Mouse (Mus musculus) embryonic facial prominence, embryonic 12.5 days (tissue): ENCODE measurements at regions not wholly inside any gene's neighbourhood (a gene's known extent, or its start where the extent isn't known, plus 50 kb on each side); places are given as distances from the start of the nearest gene placed in this dataset.
A peak's percentile ranks its signal among the peaks of the same experiment; 100 is the strongest.

Experiments used
- ATAC-seq: fragments of 200-750 bp; cut with Nextera tagmentation; 2 replicates; pipeline ENCODE4 v1.8.0; 2017; ENCODE audit not compliant: insufficient number of reproducible peaks, insufficient read depth, low FRiP score, low TSS enrichment
- H3K27ac ChIP-seq: fragments of 300-500 bp; sonication (generic); 2 replicates; pipeline ENCODE4 v1.5.1; 2016; ENCODE audit warnings: mild to moderate bottlenecking
- H3K27me3 ChIP-seq: fragments of 300-500 bp; sonication (generic); 2 replicates; pipeline ENCODE4 v1.6.1; 2016; ENCODE audit warnings: mild to moderate bottlenecking, moderate library complexity
- H3K36me3 ChIP-seq: fragments of 300-500 bp; sonication (generic); 2 replicates; pipeline ENCODE4 v1.6.1; 2016; ENCODE audit warnings: mild to moderate bottlenecking
- H3K4me1 ChIP-seq: fragments of 300-500 bp; sonication (generic); 2 replicates; pipeline ENCODE4 v1.6.1; 2016
- H3K4me2 ChIP-seq: fragments of 300-500 bp; sonication (generic); replicated peaks from 2 replicates; pipeline ENCODE4 v1.6.1; 2016; ENCODE audit warnings: mild to moderate bottlenecking, moderate library complexity
- H3K4me3 ChIP-seq: fragments of 300-500 bp; sonication (generic); 2 replicates; pipeline ENCODE4 v1.5.1; 2016; ENCODE audit warnings: mild to moderate bottlenecking
- H3K9ac ChIP-seq: fragments of 300-500 bp; sonication (generic); 2 replicates; pipeline ENCODE4 v1.6.1; 2016; ENCODE audit warnings: mild to moderate bottlenecking, moderate library complexity
- H3K9me3 ChIP-seq: fragments of 300-500 bp; sonication (generic); 2 replicates; pipeline ENCODE4 v1.6.1; 2016; ENCODE audit warnings: mild to moderate bottlenecking, moderate library complexity
- WGBS: fragments of 180-500 bp; shearing (Covaris S2); methylation state at CpG from one replicate; pipeline ENCODE4 v1.1.7; 2016; 5-methylcytosine and 5-hydroxymethylcytosine counted together

GRCm38 (mm10) chr13:56021716-56022115 lies 114.4 kb downstream of the H2afy start:
- Histone ChIP-seq H3K4me3 (no peak overlapping the region), H3K27ac (no peak overlapping the region), H3K9ac (no peak overlapping the region), H3K4me1 (peaks cover 9% of the 10 kb centered on the region; the same call in 1 of the 2 replicates), H3K9me3 (no peaks in the 10 kb centered on the region), H3K27me3 (no peaks in the 10 kb centered on the region), H3K36me3 (no peaks in the 10 kb centered on the region), H3K4me2 (no peak overlapping the region)
- 80% methylated on average over 3 of the region's 3 CpGs for whole genome bisulfite sequencing
- no peak for ATAC-seq

GRCm38 (mm10) chr13:56014006-56014405 lies 122.2 kb downstream of the H2afy start:
- H3K36me3 ChIP-seq, result no peaks in the 10 kb centered on the region
- no peak overlapping the region for H3K27ac ChIP-seq
- H3K4me2 ChIP-seq, result no peak overlapping the region
- H3K4me3 ChIP-seq, result no peak overlapping the region
- ATAC-seq, result no peak
- no peak overlapping the region for H3K9ac ChIP-seq
- peaks cover 13% of the 10 kb centered on the region for H3K4me1 ChIP-seq
- H3K9me3 ChIP-seq, result no peaks in the 10 kb centered on the region
- no peaks in the 10 kb centered on the region for H3K27me3 ChIP-seq

- Histone ChIP-seq H3K4me1 (peaks cover 13% of the 10 kb centered on the region), H3K27ac (peak overlapping the region; percentile 7; the same call in 1 of the 2 replicates), H3K4me3 (no peak overlapping the region), H3K9me3 (no peaks in the 10 kb centered on the region), H3K9ac (no peak overlapping the region), H3K36me3 (no peaks in the 10 kb centered on the region), H3K4me2 (no peak overlapping the region), H3K27me3 (no peaks in the 10 kb centered on the region)
- WGBS, result 40% methylated on average over 6 of the region's 6 CpGs
- ATAC-seq, result no peak
Observed at GRCm38 (mm10) chr13:56010416-56010815, 125.7 kb downstream of the H2afy start.

GRCm38 (mm10) chr13:56006827-56007226 lies 129.3 kb downstream of the H2afy start:
- 87% methylated on average over 2 of the region's 2 CpGs for WGBS
- no peaks in the 10 kb centered on the region for H3K9me3 ChIP-seq
- no peaks in the 10 kb centered on the region for H3K36me3 ChIP-seq
- H3K4me3 ChIP-seq, result no peak overlapping the region
- no peak overlapping the region for H3K9ac ChIP-seq
- no peak for ATAC-seq
- H3K4me1 ChIP-seq, result peaks cover 26% of the 10 kb centered on the region
- H3K27ac ChIP-seq, result no peak overlapping the region
- H3K27me3 ChIP-seq, result no peaks in the 10 kb centered on the region
- no peak overlapping the region for H3K4me2 ChIP-seq

- no peak for ATAC-seq
- WGBS, result 78% methylated on average over 3 of the region's 3 CpGs
- Histone ChIP-seq H3K4me1 (peaks cover 24% of the 10 kb centered on the region), H3K36me3 (no peaks in the 10 kb centered on the region), H3K27ac (no peak overlapping the region), H3K9ac (no peak overlapping the region), H3K4me2 (no peak overlapping the region), H3K27me3 (no peaks in the 10 kb centered on the region), H3K4me3 (no peak overlapping the region), H3K9me3 (no peaks in the 10 kb centered on the region)
Observed at GRCm38 (mm10) chr13:56005746-56006145, 130.4 kb downstream of the H2afy start.

GRCm38 (mm10) chr13:56003724-56004393 lies 132.3 kb downstream of the H2afy start:
- Histone ChIP-seq H3K4me2 (no peak overlapping the region), H3K4me3 (no peak overlapping the region), H3K4me1 (peaks cover 13% of the 10 kb centered on the region; the same call in 1 of the 2 replicates), H3K9me3 (no peaks in the 10 kb centered on the region), H3K9ac (no peak overlapping the region), H3K27ac (peak overlapping the region; percentile 43; the same call in 1 of the 2 replicates), H3K36me3 (no peaks in the 10 kb centered on the region), H3K27me3 (no peaks in the 10 kb centered on the region)
- ATAC-seq, result peak; percentile 62; the same call in 1 of the 2 replicates
- 57% methylated on average over 18 of the region's 18 CpGs for WGBS

- no peak for ATAC-seq
- Histone ChIP-seq H3K27me3 (peaks cover 3% of the 10 kb centered on the region; the same call in 1 of the 2 replicates), H3K9ac (no peak overlapping the region), H3K9me3 (no peaks in the 10 kb centered on the region), H3K4me3 (no peak overlapping the region), H3K36me3 (no peaks in the 10 kb centered on the region), H3K27ac (no peak overlapping the region), H3K4me2 (no peak overlapping the region), H3K4me1 (no peaks in the 10 kb centered on the region)
- WGBS, result 83% methylated on average over 4 of the region's 4 CpGs
Observed at GRCm38 (mm10) chr13:55995255-55995654, 140.9 kb downstream of the H2afy start.

GRCm38 (mm10) chr13:55994460-55994859 lies 141.7 kb downstream of the H2afy start:
- peaks cover 4% of the 10 kb centered on the region; the same call in 1 of the 2 replicates for H3K27me3 ChIP-seq
- H3K9me3 ChIP-seq, result no peaks in the 10 kb centered on the region
- WGBS, result 88% methylated on average over 2 of the region's 2 CpGs
- no peak overlapping the region for H3K4me2 ChIP-seq
- H3K9ac ChIP-seq, result no peak overlapping the region
- no peaks in the 10 kb centered on the region for H3K36me3 ChIP-seq
- ATAC-seq, result no peak
- H3K4me1 ChIP-seq, result peaks cover 1% of the 10 kb centered on the region
- no peak overlapping the region for H3K27ac ChIP-seq
- H3K4me3 ChIP-seq, result no peak overlapping the region

GRCm38 (mm10) chr13:55992699-55993098 lies 143.5 kb downstream of the H2afy start:
- no peaks in the 10 kb centered on the region for H3K9me3 ChIP-seq
- 93% methylated on average over 9 of the region's 9 CpGs for WGBS
- H3K36me3 ChIP-seq, result no peaks in the 10 kb centered on the region
- H3K4me2 ChIP-seq, result no peak overlapping the region
- ATAC-seq, result no peak
- peaks cover 7% of the 10 kb centered on the region; the same call in 1 of the 2 replicates for H3K27me3 ChIP-seq
- H3K9ac ChIP-seq, result no peak overlapping the region
- no peak overlapping the region for H3K27ac ChIP-seq
- H3K4me1 ChIP-seq, result peaks cover 5% of the 10 kb centered on the region
- no peak overlapping the region for H3K4me3 ChIP-seq

GRCm38 (mm10) chr13:55991216-55991615 lies 144.9 kb downstream of the H2afy start:
- Histone ChIP-seq H3K27me3 (peaks cover 8% of the 10 kb centered on the region; the same call in 1 of the 2 replicates), H3K4me3 (no peak overlapping the region), H3K4me1 (peaks cover 8% of the 10 kb centered on the region), H3K9ac (no peak overlapping the region), H3K4me2 (no peak overlapping the region), H3K9me3 (no peaks in the 10 kb centered on the region), H3K27ac (no peak overlapping the region), H3K36me3 (no peaks in the 10 kb centered on the region)
- ATAC-seq, result no peak
- 63% methylated on average over 14 of the region's 14 CpGs for whole genome bisulfite sequencing

- Histone ChIP-seq H3K4me2 (no peak overlapping the region), H3K9me3 (no peaks in the 10 kb centered on the region), H3K4me1 (peaks cover 16% of the 10 kb centered on the region), H3K36me3 (no peaks in the 10 kb centered on the region), H3K27ac (no peak overlapping the region), H3K9ac (no peak overlapping the region), H3K4me3 (no peak overlapping the region), H3K27me3 (peaks cover 8% of the 10 kb centered on the region; the same call in 1 of the 2 replicates)
- 83% methylated on average over 6 of the region's 6 CpGs for WGBS
- ATAC-seq, result no peak
Observed at GRCm38 (mm10) chr13:55990186-55990585, 146.0 kb downstream of the H2afy start.

- H3K27ac ChIP-seq, result no peak overlapping the region
- no peak overlapping the region for H3K4me2 ChIP-seq
- H3K9ac ChIP-seq, result no peak overlapping the region; the same call in 1 of the 2 replicates
- no peaks in the 10 kb centered on the region for H3K36me3 ChIP-seq
- no peak for ATAC-seq
- H3K27me3 ChIP-seq, result peaks cover 11% of the 10 kb centered on the region; the same call in 1 of the 2 replicates
- 33% methylated on average over 7 of the region's 7 CpGs for WGBS
- H3K4me1 ChIP-seq, result peaks cover 24% of the 10 kb centered on the region
- H3K9me3 ChIP-seq, result no peaks in the 10 kb centered on the region
- no peak overlapping the region for H3K4me3 ChIP-seq
Observed at GRCm38 (mm10) chr13:55989401-55989800, 146.8 kb downstream of the H2afy start.
